In genomic region chr17:75180956-75181588, GRCm38 (mm10) we compare ENCODE assay signal across 10 mouse cellular contexts.
DNase-seq lines count a peak whose midpoint lies in the region; ATAC-seq and TF ChIP-seq lines count a peak whose summit lies in the region.
"Had no signal": no experiment of that assay in that cellular context is flagged by ENCODE, and none has a peak within 500 bp of the region (broad histone marks: within the 10 kb centered on the region; RNA-seq: fewer than 3 reads in every experiment).

No protein-coding gene starts in this region.

- H3K27ac ChIP-seq in forebrain, embryonic 14.5 days (ENCODE audit: low read depth, low read length), result no peak overlapping the region
- no peak overlapping the region for H3K27ac ChIP-seq in forebrain, embryonic 10.5 days
- H3K27ac ChIP-seq in bone marrow macrophage, adult 2 months (ENCODE audit: insufficient read depth, low read depth, low read length), result no peak overlapping the region
- H3K27ac ChIP-seq in limb, embryonic 14.5 days (replicated peaks; ENCODE audit: low read depth, low read length), result no peak overlapping the region
- no peak overlapping the region for H3K27ac ChIP-seq in hindbrain, embryonic 13.5 days
- H3K27ac ChIP-seq in cerebellum, adult 2 months (ENCODE audit: insufficient read depth, low read length), result no peak overlapping the region

- no peak for TF ChIP-seq POLR2A in bone marrow macrophage, adult 2 months (IDR thresholded peaks at IDR 0.05; ENCODE audit: borderline replicate concordance, low read depth, low read length)
- no peak for TF ChIP-seq POLR2A in limb, embryonic 14.5 days (IDR thresholded peaks at IDR 0.05; ENCODE audit: borderline replicate concordance, extremely low read depth, insufficient read depth, insufficient read length)
- no peak for TF ChIP-seq POLR2A in cerebellum, adult 2 months (IDR thresholded peaks at IDR 0.05; ENCODE audit: borderline replicate concordance, insufficient read depth, low read length)

- peaks cover 3% of the 10 kb centered on the region; the same call in 1 of the 2 replicates for H3K4me1 ChIP-seq in forebrain, embryonic 14.5 days (ENCODE audit: control insufficient read depth, insufficient read depth, low read length)
- H3K4me1 ChIP-seq in forebrain, embryonic 10.5 days, result peaks cover 16% of the 10 kb centered on the region
- no peaks in the 10 kb centered on the region for H3K4me1 ChIP-seq in bone marrow macrophage, adult 2 months (ENCODE audit: control insufficient read depth, insufficient read depth, low read length)
- peaks cover 39% of the 10 kb centered on the region for H3K4me1 ChIP-seq in limb, embryonic 14.5 days (ENCODE audit: control insufficient read depth, insufficient read depth, low read length)
- peaks cover 85% of the 10 kb centered on the region for H3K4me1 ChIP-seq in megakaryocyte, embryonic 14.5 days
- H3K4me1 ChIP-seq in hindbrain, embryonic 13.5 days (replicated peaks), result peaks cover 8% of the 10 kb centered on the region
- no peaks in the 10 kb centered on the region for H3K4me1 ChIP-seq in cerebellum, adult 2 months (ENCODE audit: control insufficient read depth, insufficient read depth, low read length)

- no peak overlapping the region for H3K9ac ChIP-seq in forebrain, embryonic 14.5 days (ENCODE audit: low read length)
- no peak overlapping the region for H3K9ac ChIP-seq in limb, embryonic 14.5 days (ENCODE audit: low read depth, low read length, severe bottlenecking)
- no peak overlapping the region for H3K9ac ChIP-seq in hindbrain, embryonic 13.5 days
- H3K9ac ChIP-seq: heart, embryonic 12.5 days had no signal

- no peak for ATAC-seq in forebrain, embryonic 14.5 days
- no peak for ATAC-seq in limb, embryonic 14.5 days (ENCODE audit: low FRiP score, low read depth)
- no peak for ATAC-seq in hindbrain, embryonic 13.5 days (ENCODE audit: low FRiP score)
- ATAC-seq: hindbrain, embryonic 16.5 days had no signal

- TF ChIP-seq CTCF in bone marrow macrophage, adult 2 months (IDR thresholded peaks at IDR 0.05; ENCODE audit: low read depth, low read length), result no peak
- TF ChIP-seq CTCF in cerebellum, adult 2 months (IDR thresholded peaks at IDR 0.05; ENCODE audit: borderline replicate concordance, insufficient read depth, low read depth, low read length), result no peak

- peak; percentile 22 for DNase-seq in forebrain, embryonic 14.5 days (ENCODE audit: low spot score)
- DNase-seq in forebrain, embryonic 10.5 days (ENCODE audit: extremely low spot score, low spot score), result no peak
- DNase-seq in limb, embryonic 14.5 days (ENCODE audit: low spot score), result no peak
- DNase-seq in left cerebral cortex, adult 8-10 months (ENCODE audit: low spot score in 2 of 2), result no peak
- no peak for DNase-seq in cerebellum, adult 2 months

- 65% methylated on average over 12 of the region's 12 CpGs for WGBS in forebrain, embryonic 14.5 days
- WGBS in forebrain, embryonic 10.5 days, result 89% methylated on average over 12 of the region's 12 CpGs
- 57% methylated on average over 12 of the region's 12 CpGs for WGBS in limb, embryonic 14.5 days
- WGBS in hindbrain, embryonic 13.5 days, result 80% methylated on average over 12 of the region's 12 CpGs
- WGBS in cerebellum, adult 2 months, result 59% methylated on average over 12 of the region's 12 CpGs

- no peak overlapping the region for H3K4me2 ChIP-seq in forebrain, embryonic 14.5 days (ENCODE audit: low read length)
- H3K4me2 ChIP-seq in limb, embryonic 14.5 days (replicated peaks; ENCODE audit: low read depth, low read length, severe bottlenecking), result peak overlapping the region; percentile 16; the same call in 1 of the 2 replicates
- no peak overlapping the region for H3K4me2 ChIP-seq in hindbrain, embryonic 13.5 days
- H3K4me2 ChIP-seq: heart, embryonic 12.5 days had no signal

- H3K4me3 ChIP-seq in forebrain, embryonic 14.5 days (ENCODE audit: low read depth, low read length), result no peak overlapping the region
- H3K4me3 ChIP-seq in forebrain, embryonic 10.5 days, result no peak overlapping the region
- H3K4me3 ChIP-seq in bone marrow macrophage, adult 2 months (ENCODE audit: insufficient read depth, low read length), result peak overlapping the region; percentile 21; the same call in 1 of the 2 replicates
- no peak overlapping the region for H3K4me3 ChIP-seq in limb, embryonic 14.5 days (replicated peaks; ENCODE audit: low read length)
- H3K4me3 ChIP-seq in megakaryocyte, embryonic 14.5 days (replicated peaks), result peak overlapping the region; percentile 87
- H3K4me3 ChIP-seq in hindbrain, embryonic 13.5 days, result no peak overlapping the region
- no peak overlapping the region for H3K4me3 ChIP-seq in cerebellum, adult 2 months (replicated peaks; ENCODE audit: insufficient read depth, low read depth, low read length)
- H3K4me3 ChIP-seq: heart, embryonic 12.5 days had no signal

- H3K9me3 ChIP-seq in forebrain, embryonic 14.5 days (replicated peaks; ENCODE audit: control insufficient read depth, low read length), result no peaks in the 10 kb centered on the region
- no peaks in the 10 kb centered on the region for H3K9me3 ChIP-seq in forebrain, embryonic 10.5 days
- H3K9me3 ChIP-seq in limb, embryonic 14.5 days (ENCODE audit: control insufficient read depth, low read length), result no peaks in the 10 kb centered on the region
- peaks cover 7% of the 10 kb centered on the region; the same call in 1 of the 2 replicates for H3K9me3 ChIP-seq in megakaryocyte, embryonic 14.5 days
- H3K9me3 ChIP-seq in hindbrain, embryonic 13.5 days, result no peaks in the 10 kb centered on the region; the same call in 1 of the 2 replicates
- H3K9me3 ChIP-seq: heart, embryonic 12.5 days had no signal

- no peaks in the 10 kb centered on the region for H3K36me3 ChIP-seq in forebrain, embryonic 14.5 days (ENCODE audit: control insufficient read depth, insufficient read depth, low read length)
- no peaks in the 10 kb centered on the region for H3K36me3 ChIP-seq in forebrain, embryonic 10.5 days (replicated peaks)
- no peaks in the 10 kb centered on the region; the same call in 1 of the 2 replicates for H3K36me3 ChIP-seq in limb, embryonic 14.5 days (ENCODE audit: control insufficient read depth, insufficient read depth, low read length)
- peaks cover 75% of the 10 kb centered on the region for H3K36me3 ChIP-seq in megakaryocyte, embryonic 14.5 days (replicated peaks; ENCODE audit: low read length)
- H3K36me3 ChIP-seq in hindbrain, embryonic 13.5 days, result no peaks in the 10 kb centered on the region

- no peaks in the 10 kb centered on the region for H3K27me3 ChIP-seq in forebrain, embryonic 14.5 days (replicated peaks; ENCODE audit: control insufficient read depth, insufficient read depth, low read length)
- H3K27me3 ChIP-seq in forebrain, embryonic 10.5 days (ENCODE audit: poor library complexity, severe bottlenecking), result no peaks in the 10 kb centered on the region
- no peaks in the 10 kb centered on the region for H3K27me3 ChIP-seq in limb, embryonic 14.5 days (ENCODE audit: control insufficient read depth, insufficient read depth, low read length)
- no peaks in the 10 kb centered on the region for H3K27me3 ChIP-seq in megakaryocyte, embryonic 14.5 days (replicated peaks)
- H3K27me3 ChIP-seq in hindbrain, embryonic 13.5 days, result no peaks in the 10 kb centered on the region
- H3K27me3 ChIP-seq in cerebellum, adult 2 months (ENCODE audit: control insufficient read depth, insufficient read depth, low read length), result no peaks in the 10 kb centered on the region
- H3K27me3 ChIP-seq: heart, embryonic 12.5 days had no signal

Comparison
In these comparisons a context has a peak if more than half of its experiments do, and no peak if none do; other contexts are left out.
1. H3K4me3 ChIP-seq: peak in bone marrow macrophage, adult 2 months (single experiment) and megakaryocyte, embryonic 14.5 days (single experiment); none in forebrain, embryonic 14.5 days (single experiment), forebrain, embryonic 10.5 days (single experiment), limb, embryonic 14.5 days (single experiment), hindbrain, embryonic 13.5 days (single experiment) and cerebellum, adult 2 months (single experiment).